Mouse (Mus musculus) midbrain, embryonic 15.5 days (tissue): ENCODE measurements at regions not wholly inside any gene's neighbourhood (a gene's known extent, or its start where the extent isn't known, plus 50 kb on each side); places are given as distances from the start of the nearest gene placed in this dataset.

Experiments
- ATAC-seq: fragments of 200-750 bp; cut with Nextera tagmentation; replicated peaks from 2 replicates; pipeline ENCODE4 v1.8.0; 2017; ENCODE audit warnings: moderate TSS enrichment
- H3K27ac ChIP-seq: fragments of 300-500 bp; sonication (generic); 2 replicates; pipeline ENCODE4 v1.5.1; 2015; ENCODE audit warnings: mild to moderate bottlenecking, inconsistent platforms
- H3K27me3 ChIP-seq: fragments of 300-500 bp; sonication (generic); replicated peaks from 2 replicates; pipeline ENCODE4 v1.6.1; 2015; ENCODE audit warnings: inconsistent platforms
- H3K36me3 ChIP-seq: fragments of 300-500 bp; sonication (generic); replicated peaks from 2 replicates; pipeline ENCODE4 v1.6.1; 2015; ENCODE audit warnings: inconsistent platforms
- H3K4me1 ChIP-seq: fragments of 300-500 bp; sonication (generic); 2 replicates; pipeline ENCODE4 v1.6.1; 2015; ENCODE audit warnings: inconsistent platforms
- H3K4me2 ChIP-seq: fragments of 300-500 bp; sonication (generic); 2 replicates; pipeline ENCODE4 v1.6.1; 2015; ENCODE audit warnings: inconsistent platforms, mild to moderate bottlenecking, moderate library complexity
- H3K4me3 ChIP-seq: fragments of 300-500 bp; sonication (generic); 2 replicates; pipeline ENCODE4 v1.5.1; 2015; ENCODE audit warnings: mild to moderate bottlenecking, inconsistent platforms
- H3K9ac ChIP-seq: fragments of 300-500 bp; sonication (generic); 2 replicates; pipeline ENCODE4 v1.6.1; 2015; ENCODE audit warnings: mild to moderate bottlenecking, inconsistent platforms
- H3K9me3 ChIP-seq: fragments of 300-500 bp; sonication (generic); 2 replicates; pipeline ENCODE4 v1.6.1; 2016; ENCODE audit warnings: inconsistent platforms
- WGBS: fragments of 180-500 bp; shearing (Covaris S2); methylation state at CpG from one replicate; pipeline ENCODE4 v1.1.7; 2015; ENCODE audit warnings: mixed read lengths; 5-methylcytosine and 5-hydroxymethylcytosine counted together

DNA sequence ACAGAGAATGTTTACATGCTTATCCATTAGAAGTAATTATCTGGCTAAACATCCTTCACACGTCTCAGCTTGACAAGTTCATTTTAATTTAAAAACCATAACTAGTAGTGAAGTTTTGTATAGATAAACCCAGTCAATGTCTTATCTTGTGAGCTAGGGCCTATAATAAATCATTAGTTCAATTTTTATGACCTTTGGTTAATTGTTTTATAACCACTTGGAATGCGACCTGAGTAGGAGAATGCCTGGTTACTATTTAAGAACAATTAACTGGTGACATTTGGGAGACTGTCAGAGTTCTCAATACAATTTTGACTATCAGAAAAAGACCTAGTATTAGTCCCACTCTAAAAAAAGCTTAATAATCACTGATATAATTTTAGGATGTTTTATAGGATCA, 813.6 kb downstream of the Gm9008 start:
- Histone ChIP-seq H3K27me3 (no peaks in the 10 kb centered on the region), H3K4me3 (no peak overlapping the region), H3K9me3 (no peaks in the 10 kb centered on the region), H3K4me1 (no peaks in the 10 kb centered on the region), H3K27ac (no peak overlapping the region), H3K4me2 (no peak overlapping the region), H3K36me3 (no peaks in the 10 kb centered on the region), H3K9ac (no peak overlapping the region)
- 89% methylated on average over 2 of the region's 2 CpGs for WGBS
- no peak for ATAC-seq

DNA sequence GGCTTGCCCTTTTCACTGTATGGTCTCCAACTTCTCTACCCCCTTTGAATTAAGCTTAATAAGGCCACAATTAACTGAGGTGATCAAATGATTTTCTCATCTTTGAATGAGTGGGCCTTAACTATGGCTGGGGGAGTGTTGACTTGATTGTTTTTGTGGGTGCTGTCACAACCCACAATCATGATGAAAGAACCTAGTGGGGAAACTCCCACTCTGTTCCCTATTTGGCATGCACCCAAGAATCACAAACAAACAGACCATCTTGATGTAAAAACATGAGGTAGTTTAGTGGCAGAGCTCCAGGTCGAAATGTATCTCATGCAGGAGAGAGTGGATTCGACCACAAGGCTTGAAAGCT, 853.2 kb downstream of the Gm9008 start:
- H3K9ac ChIP-seq = no peak overlapping the region
- no peaks in the 10 kb centered on the region for H3K9me3 ChIP-seq
- no peak overlapping the region for H3K27ac ChIP-seq
- H3K4me1 ChIP-seq = no peaks in the 10 kb centered on the region
- H3K27me3 ChIP-seq = no peaks in the 10 kb centered on the region
- no peaks in the 10 kb centered on the region for H3K36me3 ChIP-seq
- no peak overlapping the region for H3K4me3 ChIP-seq
- 91% methylated on average over 2 of the region's 2 CpGs for WGBS
- no peak overlapping the region for H3K4me2 ChIP-seq
- ATAC-seq = no peak

DNA sequence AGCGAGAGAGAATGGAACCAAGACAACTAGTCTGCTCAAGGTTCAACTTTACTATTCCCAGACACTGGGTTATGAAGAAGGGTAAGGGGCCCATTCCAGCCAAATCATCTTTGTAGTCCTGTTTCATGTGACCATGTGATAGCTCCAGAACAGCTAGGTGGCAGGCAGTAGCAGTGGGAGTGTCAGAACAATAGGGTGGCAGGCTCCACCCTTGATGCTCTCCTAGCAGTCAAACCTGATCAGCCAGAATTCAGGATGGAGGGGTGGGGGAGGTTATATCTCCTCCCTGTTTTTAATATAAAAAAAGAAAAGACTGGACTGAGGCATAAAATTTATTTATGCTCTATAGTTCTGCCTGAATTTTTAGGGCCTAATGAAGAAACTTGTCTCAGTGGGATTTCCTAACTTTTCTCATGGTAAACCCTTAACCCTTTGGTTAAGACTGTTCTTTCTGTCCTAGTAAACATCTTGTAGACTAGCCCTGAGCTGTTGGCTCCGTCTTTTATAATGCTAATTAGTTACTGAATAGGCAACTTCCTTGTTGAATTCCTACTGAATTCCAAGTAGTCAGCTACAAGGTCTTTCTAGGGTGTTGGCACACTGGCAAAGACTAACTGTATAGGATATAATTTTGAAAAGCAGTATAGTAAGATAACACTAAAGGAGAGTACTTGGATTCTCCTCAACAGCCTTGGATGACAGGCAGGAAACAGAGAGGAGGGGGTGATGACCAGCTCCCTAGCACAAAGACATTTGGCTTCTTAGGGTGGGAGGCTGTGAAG, 853.8 kb downstream of the Gm9008 start:
- Histone ChIP-seq H3K27me3 (no peaks in the 10 kb centered on the region), H3K4me2 (no peak overlapping the region), H3K36me3 (no peaks in the 10 kb centered on the region), H3K4me3 (no peak overlapping the region), H3K9me3 (no peaks in the 10 kb centered on the region), H3K9ac (no peak overlapping the region), H3K4me1 (no peaks in the 10 kb centered on the region), H3K27ac (no peak overlapping the region)
- WGBS = 71% methylated on average over 2 of the region's 2 CpGs
- ATAC-seq = no peak

DNA sequence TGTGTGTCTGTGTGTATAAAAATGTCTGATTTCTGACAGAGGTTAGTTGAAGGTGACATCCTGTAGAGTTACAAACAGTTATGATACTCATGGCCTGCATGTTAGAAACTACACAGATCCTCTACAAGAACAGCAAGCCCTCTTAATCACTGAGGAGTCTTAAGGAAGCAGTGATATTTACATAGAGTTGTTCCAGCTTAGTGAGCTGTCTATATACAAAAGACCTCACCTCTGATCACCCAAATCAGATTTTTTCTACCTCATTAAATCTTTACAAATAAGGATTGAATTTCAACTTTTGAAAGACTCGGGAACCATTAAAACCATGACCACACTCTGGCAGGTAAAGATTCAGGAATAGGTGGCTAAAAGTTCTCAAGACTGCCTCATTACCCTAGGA, 861.5 kb downstream of the Gm9008 start:
- Histone ChIP-seq H3K27ac (no peak overlapping the region), H3K4me3 (no peak overlapping the region), H3K27me3 (no peaks in the 10 kb centered on the region), H3K36me3 (no peaks in the 10 kb centered on the region), H3K4me1 (no peaks in the 10 kb centered on the region), H3K9me3 (no peaks in the 10 kb centered on the region), H3K4me2 (no peak overlapping the region), H3K9ac (no peak overlapping the region)
- no peak for ATAC-seq
- 52% methylated on average over 1 of the region's 1 CpGs for WGBS

DNA sequence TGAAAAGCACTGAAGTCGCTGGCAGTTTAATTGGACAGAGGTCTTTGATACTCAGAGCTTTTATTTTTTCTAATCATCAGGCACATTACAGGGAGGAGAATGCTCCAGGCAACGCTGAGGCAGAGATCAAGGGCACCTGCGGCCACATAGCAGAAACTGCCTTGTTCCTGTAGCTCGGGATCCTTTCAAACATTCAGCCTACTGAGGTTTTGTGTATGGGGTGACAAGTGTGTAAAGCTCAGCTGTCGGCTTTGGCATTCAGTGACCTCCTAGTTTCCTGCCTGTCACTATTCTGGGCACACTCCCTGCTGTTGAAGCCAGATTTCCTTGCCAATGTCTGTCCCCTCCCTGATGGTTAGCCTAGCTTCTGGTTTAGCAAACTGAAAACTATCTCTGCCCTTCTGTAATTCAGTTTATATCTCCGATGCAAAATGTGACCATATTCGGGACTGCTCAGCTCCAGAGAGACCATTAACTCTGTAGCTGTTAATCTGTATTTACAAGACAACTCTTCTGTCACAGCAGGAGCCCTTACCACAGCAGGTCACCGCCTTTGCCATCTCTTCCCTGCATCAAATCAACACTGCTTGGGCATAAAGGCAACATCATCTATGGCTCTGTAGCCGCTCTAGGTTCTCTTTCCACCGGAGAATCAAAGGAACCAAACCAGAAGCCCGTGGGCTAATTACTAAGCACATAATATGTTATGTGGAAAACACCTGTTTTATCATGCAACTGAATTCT, 894.9 kb downstream of the Gm9008 start:
- H3K36me3 ChIP-seq = no peaks in the 10 kb centered on the region
- H3K4me1 ChIP-seq = peaks cover 8% of the 10 kb centered on the region
- peak overlapping the region; percentile 22 for H3K4me2 ChIP-seq
- no peaks in the 10 kb centered on the region for H3K9me3 ChIP-seq
- no peaks in the 10 kb centered on the region for H3K27me3 ChIP-seq
- no peak overlapping the region for H3K4me3 ChIP-seq
- no peak overlapping the region for H3K9ac ChIP-seq
- peak; percentile 92 for ATAC-seq
- 8% methylated on average over 11 of the region's 11 CpGs for WGBS
- peak overlapping the region; percentile 27; the same call in 1 of the 2 replicates for H3K27ac ChIP-seq

DNA sequence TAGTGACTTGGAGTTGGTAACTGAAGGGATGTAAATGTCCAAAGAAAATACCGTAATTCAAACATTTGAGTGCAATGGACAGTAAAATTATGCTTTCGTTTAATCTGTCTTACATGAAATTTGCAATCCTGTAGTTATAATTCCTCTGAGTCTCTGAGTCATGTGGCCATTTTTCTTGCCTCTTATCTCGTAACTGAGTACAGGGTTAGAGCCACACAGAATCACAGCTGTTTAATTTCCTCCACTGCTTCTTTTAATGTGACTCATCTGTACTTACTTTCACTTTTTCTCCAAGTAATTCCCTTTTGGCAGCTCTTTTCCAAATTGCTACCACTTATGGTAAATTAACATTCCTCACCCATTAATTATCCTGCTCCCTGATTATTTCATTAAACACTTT, 939.2 kb downstream of the Gm9008 start:
- Histone ChIP-seq H3K9me3 (no peaks in the 10 kb centered on the region), H3K4me3 (no peak overlapping the region), H3K4me2 (no peak overlapping the region), H3K27me3 (no peaks in the 10 kb centered on the region), H3K9ac (no peak overlapping the region), H3K4me1 (no peaks in the 10 kb centered on the region), H3K36me3 (no peaks in the 10 kb centered on the region), H3K27ac (no peak overlapping the region)
- WGBS = 80% methylated on average over 3 of the region's 3 CpGs
- ATAC-seq = no peak

DNA sequence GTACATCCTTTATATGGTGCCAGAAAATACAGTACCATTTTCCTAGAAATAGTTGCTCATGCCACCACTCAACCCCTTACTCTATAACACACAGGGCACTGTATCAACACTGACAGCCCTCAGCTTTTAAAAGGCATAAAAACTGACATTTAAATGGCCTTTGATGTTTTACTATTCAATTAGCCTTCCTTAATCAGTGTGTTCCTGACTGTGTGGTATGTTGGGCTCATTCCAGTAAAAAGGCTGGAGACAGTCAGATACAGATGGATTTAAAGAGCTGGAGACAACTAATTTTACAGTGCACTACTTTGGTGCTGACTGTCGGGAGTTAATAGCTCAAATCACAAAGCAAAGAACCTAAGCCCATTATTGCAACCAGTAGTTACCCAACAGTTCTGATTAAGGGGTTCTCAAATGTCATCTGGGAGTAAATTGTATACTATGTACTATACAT, 955.3 kb downstream of the Gm9008 start:
- no peak overlapping the region for H3K4me3 ChIP-seq
- no peak overlapping the region for H3K9ac ChIP-seq
- no peaks in the 10 kb centered on the region for H3K9me3 ChIP-seq
- H3K27me3 ChIP-seq = no peaks in the 10 kb centered on the region
- H3K4me2 ChIP-seq = no peak overlapping the region
- H3K27ac ChIP-seq = peak overlapping the region; percentile 7; the same call in 1 of the 2 replicates
- no peaks in the 10 kb centered on the region for H3K36me3 ChIP-seq
- ATAC-seq = peak; percentile 56; the same call in 1 of the 2 replicates
- WGBS = 51% methylated on average over 1 of the region's 1 CpGs
- H3K4me1 ChIP-seq = no peaks in the 10 kb centered on the region; the same call in 1 of the 2 replicates

DNA sequence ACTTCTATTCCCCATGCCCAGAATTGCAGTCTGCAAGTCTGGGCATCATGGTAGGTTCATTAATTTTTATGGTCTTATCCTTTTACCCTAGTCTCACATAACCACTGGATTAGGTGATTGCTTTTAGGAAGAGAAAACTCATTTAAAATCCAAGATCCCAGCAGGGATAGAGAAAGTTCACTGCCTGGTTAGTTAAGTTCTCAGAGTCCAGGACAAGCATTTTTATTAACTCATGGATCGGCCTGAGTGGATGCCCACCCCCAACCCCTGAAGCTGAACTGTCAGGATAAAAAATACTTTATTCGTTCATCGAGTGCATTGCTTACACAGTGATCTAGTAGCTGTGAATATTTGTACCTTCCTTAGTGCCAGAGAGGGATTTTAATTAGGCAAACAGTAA, 957.9 kb downstream of the Gm9008 start:
- H3K4me1 ChIP-seq = no peaks in the 10 kb centered on the region; the same call in 1 of the 2 replicates
- no peak for ATAC-seq
- H3K9ac ChIP-seq = no peak overlapping the region
- H3K27ac ChIP-seq = no peak overlapping the region
- no peaks in the 10 kb centered on the region for H3K9me3 ChIP-seq
- no peaks in the 10 kb centered on the region for H3K36me3 ChIP-seq
- no peak overlapping the region for H3K4me2 ChIP-seq
- 72% methylated on average over 3 of the region's 3 CpGs for WGBS
- H3K4me3 ChIP-seq = no peak overlapping the region
- no peaks in the 10 kb centered on the region for H3K27me3 ChIP-seq
